In the genomic region with DNA sequence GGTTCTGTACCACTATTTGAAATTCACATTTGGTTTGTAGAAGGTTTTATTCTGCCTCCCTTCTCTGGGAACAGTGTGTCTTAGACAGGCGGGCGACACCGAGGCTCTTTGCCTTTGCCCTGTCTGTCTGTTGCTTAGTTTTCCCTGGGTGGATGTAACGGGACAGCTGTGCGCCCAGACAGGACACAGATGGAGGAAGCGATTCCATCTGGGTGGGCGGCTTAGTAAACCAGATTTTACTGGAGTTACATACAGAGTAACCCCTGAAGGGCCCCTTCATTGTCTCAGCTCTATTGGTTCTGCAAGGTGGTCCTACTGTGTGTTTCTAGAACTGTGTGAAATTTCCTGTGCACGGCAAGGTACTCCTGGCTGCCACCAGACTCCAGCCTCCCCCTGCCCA, we compare ENCODE assay signal across 11 mouse cellular contexts.
A peak's percentile ranks its signal among the peaks of the same experiment; 100 is the strongest.
DNase-seq lines count a peak whose midpoint lies in the region; ATAC-seq lines count a peak whose summit lies in the region.
"Had no signal": no experiment of that assay in that cellular context is flagged by ENCODE, and none has a peak within 500 bp of the region (broad histone marks: within the 10 kb centered on the region; RNA-seq: fewer than 3 reads in every experiment).

No protein-coding gene starts in this region.

- H3K36me3 ChIP-seq in forebrain, embryonic 15.5 days, result no peaks in the 10 kb centered on the region
- H3K36me3 ChIP-seq in forebrain, embryonic 12.5 days (replicated peaks), result no peaks in the 10 kb centered on the region
- no peaks in the 10 kb centered on the region for H3K36me3 ChIP-seq in lung, embryonic 15.5 days
- H3K36me3 ChIP-seq in embryonic facial prominence, embryonic 12.5 days, result no peaks in the 10 kb centered on the region
- H3K36me3 ChIP-seq: liver, embryonic 12.5 days had no signal

- H3K4me2 ChIP-seq in forebrain, embryonic 15.5 days (replicated peaks), result no peak overlapping the region
- H3K4me2 ChIP-seq in forebrain, embryonic 12.5 days, result no peak overlapping the region
- H3K4me2 ChIP-seq in lung, embryonic 15.5 days, result no peak overlapping the region
- no peak overlapping the region for H3K4me2 ChIP-seq in embryonic facial prominence, embryonic 12.5 days (replicated peaks)
- H3K4me2 ChIP-seq: liver, embryonic 12.5 days had no signal

- no peaks in the 10 kb centered on the region for H3K27me3 ChIP-seq in forebrain, embryonic 15.5 days
- no peaks in the 10 kb centered on the region for H3K27me3 ChIP-seq in forebrain, embryonic 12.5 days
- H3K27me3 ChIP-seq in lung, embryonic 15.5 days, result no peaks in the 10 kb centered on the region
- no peaks in the 10 kb centered on the region for H3K27me3 ChIP-seq in embryonic facial prominence, embryonic 12.5 days
- H3K27me3 ChIP-seq: liver, embryonic 12.5 days had no signal

- no peak for DNase-seq in lung, postnatal 14 days
- peak; percentile 35 to 68 for DNase-seq in layer of hippocampus, postnatal 36 days
- DNase-seq in B cell, adult 2 months, result no peak
- DNase-seq in gastrocnemius, adult 8-10 months (ENCODE audit: low spot score in 2 of 2), result no peak
- DNase-seq: cerebellum, adult 11-12 months; heart, postnatal 4 days had no signal

- peak; percentile 71 for ATAC-seq in forebrain, embryonic 15.5 days (replicated peaks)
- ATAC-seq in forebrain, embryonic 12.5 days (ENCODE audit: low FRiP score), result no peak
- ATAC-seq in lung, embryonic 15.5 days (ENCODE audit: borderline replicate concordance, extremely low read depth, low FRiP score, low TSS enrichment), result peak; percentile 39; the same call in 1 of the 2 replicates
- ATAC-seq in embryonic facial prominence, embryonic 12.5 days (ENCODE audit: insufficient number of reproducible peaks, insufficient read depth, low FRiP score, low TSS enrichment), result 0 out of 2 replicates have a peak, but pooled peaks have one; percentile 52
- ATAC-seq: liver, embryonic 12.5 days had no signal

- H3K27ac ChIP-seq in forebrain, embryonic 15.5 days (replicated peaks), result peak overlapping the region; percentile 37; the same call in 1 of the 2 replicates
- no peak overlapping the region for H3K27ac ChIP-seq in forebrain, embryonic 12.5 days
- no peak overlapping the region for H3K27ac ChIP-seq in lung, embryonic 15.5 days
- H3K27ac ChIP-seq in embryonic facial prominence, embryonic 12.5 days, result no peak overlapping the region
- H3K27ac ChIP-seq: liver, embryonic 12.5 days had no signal

- no peaks in the 10 kb centered on the region for H3K9me3 ChIP-seq in forebrain, embryonic 15.5 days
- no peaks in the 10 kb centered on the region for H3K9me3 ChIP-seq in forebrain, embryonic 12.5 days
- no peaks in the 10 kb centered on the region for H3K9me3 ChIP-seq in lung, embryonic 15.5 days
- H3K9me3 ChIP-seq in embryonic facial prominence, embryonic 12.5 days, result no peaks in the 10 kb centered on the region
- H3K9me3 ChIP-seq: liver, embryonic 12.5 days had no signal

- H3K4me1 ChIP-seq in forebrain, embryonic 15.5 days, result no peaks in the 10 kb centered on the region
- H3K4me1 ChIP-seq in forebrain, embryonic 12.5 days, result no peaks in the 10 kb centered on the region
- peaks cover 11% of the 10 kb centered on the region; the same call in 1 of the 2 replicates for H3K4me1 ChIP-seq in lung, embryonic 15.5 days
- H3K4me1 ChIP-seq in embryonic facial prominence, embryonic 12.5 days, result no peaks in the 10 kb centered on the region; the same call in 1 of the 2 replicates
- H3K4me1 ChIP-seq: liver, embryonic 12.5 days had no signal

- WGBS in forebrain, embryonic 15.5 days, result 64% methylated on average over 8 of the region's 8 CpGs
- 76% methylated on average over 8 of the region's 8 CpGs for WGBS in forebrain, embryonic 12.5 days
- WGBS in lung, embryonic 15.5 days, result 56% methylated on average over 8 of the region's 8 CpGs
- 70% methylated on average over 8 of the region's 8 CpGs for WGBS in embryonic facial prominence, embryonic 12.5 days

- no peak overlapping the region for H3K9ac ChIP-seq in forebrain, embryonic 15.5 days (replicated peaks)
- H3K9ac ChIP-seq in forebrain, embryonic 12.5 days, result no peak overlapping the region
- H3K9ac ChIP-seq in lung, embryonic 15.5 days, result no peak overlapping the region
- no peak overlapping the region for H3K9ac ChIP-seq in embryonic facial prominence, embryonic 12.5 days
- H3K9ac ChIP-seq: liver, embryonic 12.5 days had no signal

- H3K4me3 ChIP-seq in forebrain, embryonic 15.5 days, result no peak overlapping the region
- H3K4me3 ChIP-seq in forebrain, embryonic 12.5 days (replicated peaks), result no peak overlapping the region
- no peak overlapping the region for H3K4me3 ChIP-seq in lung, embryonic 15.5 days
- no peak overlapping the region for H3K4me3 ChIP-seq in embryonic facial prominence, embryonic 12.5 days
- H3K4me3 ChIP-seq: liver, embryonic 12.5 days had no signal

Comparison
In these comparisons a context has a peak if more than half of its experiments do, and no peak if none do; other contexts are left out.
1. DNase-seq: peak in layer of hippocampus, postnatal 36 days (2 of 2); none in lung, postnatal 14 days (single experiment), B cell, adult 2 months (0 of 2) and gastrocnemius, adult 8-10 months (0 of 2).